Mouse (Mus musculus) forebrain, embryonic 12.5 days (tissue): ENCODE data around the gene Dleu7. TPM values are rescaled to one million over a fixed set of nuclear protein-coding genes. Genes with fewer than 3 reads are reported as not detected.

Experiments
- ATAC-seq: fragments of 200-750 bp; cut with Nextera tagmentation; 2 replicates; pipeline ENCODE4 v1.8.0; 2017; ENCODE audit warnings: moderate TSS enrichment; ENCODE audit not compliant: low FRiP score
- H3K27ac ChIP-seq: fragments of 300-500 bp; sonication (generic); 2 replicates; pipeline ENCODE4 v1.5.1; 2016; ENCODE audit warnings: mild to moderate bottlenecking
- H3K27me3 ChIP-seq: fragments of 300-500 bp; sonication (generic); 2 replicates; pipeline ENCODE4 v1.6.1; 2016; ENCODE audit warnings: mild to moderate bottlenecking
- H3K36me3 ChIP-seq: fragments of 300-500 bp; sonication (generic); replicated peaks from 2 replicates; pipeline ENCODE4 v1.6.1; 2016; ENCODE audit warnings: mild to moderate bottlenecking
- H3K4me1 ChIP-seq: fragments of 300-500 bp; sonication (generic); 2 replicates; pipeline ENCODE4 v1.6.1; 2016
- H3K4me2 ChIP-seq: fragments of 300-500 bp; sonication (generic); 2 replicates; pipeline ENCODE4 v1.6.1; 2016; ENCODE audit warnings: mild to moderate bottlenecking, moderate library complexity
- H3K4me3 ChIP-seq: fragments of 300-500 bp; sonication (generic); replicated peaks from 2 replicates; pipeline ENCODE4 v1.5.1; 2016; ENCODE audit warnings: mild to moderate bottlenecking
- H3K9ac ChIP-seq: fragments of 300-500 bp; sonication (generic); 2 replicates; pipeline ENCODE4 v1.6.1; 2016; ENCODE audit warnings: mild to moderate bottlenecking
- H3K9me3 ChIP-seq: fragments of 300-500 bp; sonication (generic); 2 replicates; pipeline ENCODE4 v1.6.1; 2016
- WGBS: fragments of 180-500 bp; shearing (Covaris S2); methylation state at CpG from one replicate; pipeline ENCODE4 v1.1.7; 2016; 5-methylcytosine and 5-hydroxymethylcytosine counted together
- polyA plus RNA-seq: library from polyadenylated mRNA; unstranded; fragments of >200 nt; fragmentation: Nextera tagmentation; extraction: Ambion mirVana; gene quantifications from 2 replicates; pipeline ENCODE4 v1.2.1, GENCODE M21; 2016

The Dleu7 gene
- polyA plus RNA-seq, 1 experiment from 2014 or later = 9.1 TPM

GRCm38 (mm10) chr14:62235214-62235613, 57.6 kb downstream of the Dleu7 start:
- H3K4me3 ChIP-seq = no peak overlapping the region

GRCm38 (mm10) chr14:62230968-62231367, 61.9 kb downstream of the Dleu7 start:
- Histone ChIP-seq H3K9me3 (no peaks in the 10 kb centered on the region), H3K36me3 (no peaks in the 10 kb centered on the region), H3K27ac (no peak overlapping the region), H3K9ac (no peak overlapping the region), H3K27me3 (no peaks in the 10 kb centered on the region), H3K4me2 (no peak overlapping the region), H3K4me1 (peaks cover 11% of the 10 kb centered on the region), H3K4me3 (no peak overlapping the region)
- ATAC-seq = no peak
- 32% methylated on average over 3 of the region's 3 CpGs for WGBS

More at GRCm38 (mm10) chr14:62235214-62235613, 57.6 kb downstream of the Dleu7 start:
- H3K27ac ChIP-seq = no peak overlapping the region
- H3K36me3 ChIP-seq = no peaks in the 10 kb centered on the region
- no peaks in the 10 kb centered on the region for H3K9me3 ChIP-seq
- H3K4me1 ChIP-seq = no peaks in the 10 kb centered on the region
- H3K27me3 ChIP-seq = no peaks in the 10 kb centered on the region
- WGBS = 85% methylated on average over 1 of the region's 1 CpGs
- no peak overlapping the region for H3K4me2 ChIP-seq
- H3K9ac ChIP-seq = no peak overlapping the region
- ATAC-seq = no peak

- ATAC-seq = peak; percentile 71
Measured at GRCm38 (mm10) chr14:62227101-62227500, 65.7 kb downstream of the Dleu7 start.

GRCm38 (mm10) chr14:62226576-62227047, 66.2 kb downstream of the Dleu7 start:
- peak overlapping the region; percentile 17; the same call in 1 of the 2 replicates for H3K4me2 ChIP-seq
- H3K4me3 ChIP-seq = no peak overlapping the region
- H3K9me3 ChIP-seq = no peaks in the 10 kb centered on the region
- peak; percentile 82 for ATAC-seq
- WGBS = 46% methylated on average over 11 of the region's 11 CpGs
- peaks cover 11% of the 10 kb centered on the region for H3K4me1 ChIP-seq
- no peak overlapping the region for H3K9ac ChIP-seq
- H3K27me3 ChIP-seq = no peaks in the 10 kb centered on the region
- peak overlapping the region; percentile 70 for H3K27ac ChIP-seq
- no peaks in the 10 kb centered on the region for H3K36me3 ChIP-seq

More at GRCm38 (mm10) chr14:62227101-62227500, 65.7 kb downstream of the Dleu7 start:
- Histone ChIP-seq H3K27ac (peak overlapping the region; percentile 70), H3K4me3 (no peak overlapping the region), H3K4me2 (peak overlapping the region; percentile 17; the same call in 1 of the 2 replicates), H3K36me3 (no peaks in the 10 kb centered on the region), H3K27me3 (no peaks in the 10 kb centered on the region), H3K9ac (no peak overlapping the region), H3K9me3 (no peaks in the 10 kb centered on the region), H3K4me1 (peaks cover 11% of the 10 kb centered on the region)
- WGBS = 35% methylated on average over 5 of the region's 5 CpGs

Other genes with a start within 250 kb of the Dleu7 start
- gene Rnaseh2b, start 458 bp downstream of the Dleu7 start, polyA plus RNA-seq = 78.8 and 80.8 TPM in 2 replicates
- 2.2 and 2.8 TPM in 2 replicates for gene Gucy1b2, start 163.2 kb upstream of the Dleu7 start, polyA plus RNA-seq